ENCODE assay signal across 23 mouse cellular contexts in the genomic region with DNA sequence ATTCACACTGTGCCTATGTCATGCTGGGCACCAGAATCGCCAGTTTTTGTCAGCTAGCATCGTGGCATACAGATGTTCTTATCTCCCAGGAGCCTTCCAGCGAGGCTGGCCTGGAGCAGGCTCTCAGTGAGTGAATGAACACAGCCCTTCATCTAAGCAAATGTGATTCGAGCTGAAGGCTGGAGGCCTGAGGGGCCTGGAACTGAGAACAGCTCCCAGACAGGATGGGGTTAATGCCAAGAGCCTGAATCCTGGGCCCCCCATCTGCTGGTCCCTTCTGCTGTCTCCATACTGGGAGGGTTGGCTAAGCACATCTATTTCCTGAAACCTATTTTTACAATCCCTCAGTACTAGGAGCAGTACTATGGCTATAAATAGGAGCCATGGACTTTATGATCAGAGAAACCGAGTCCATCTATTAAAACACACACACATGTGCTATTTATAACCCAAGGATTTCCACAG. TPM values are rescaled to one million over a fixed set of nuclear protein-coding genes. Genes with fewer than 3 reads are reported as not detected.
DNase-seq lines count a peak whose midpoint lies in the region; ATAC-seq and TF ChIP-seq lines count a peak whose summit lies in the region.
"Had no signal": no experiment of that assay in that cellular context is flagged by ENCODE, and none has a peak within 500 bp of the region (broad histone marks: within the 10 kb centered on the region; RNA-seq: fewer than 3 reads in every experiment).

No protein-coding gene starts in this region.

- DNase-seq in cerebellum, adult 11 months, result peak; percentile 49
- DNase-seq in layer of hippocampus, adult 9-11 months, result peak; percentile 12
- DNase-seq in layer of hippocampus, adult 8-10 months (ENCODE audit: low spot score in 2 of 2), result no peak
- DNase-seq in cerebellum, adult 2 months, result peak; percentile 65 to 82
- DNase-seq in gastrocnemius, adult 2 months, result no peak
- DNase-seq: adrenal gland, postnatal 14 days; gastrocnemius, postnatal 25 days; kidney, adult 8-10 months; kidney, postnatal 4 days; thymus, postnatal 14 days had no signal

- no peak for TF ChIP-seq POLR2A in cerebellum, adult 2 months (IDR thresholded peaks at IDR 0.05; ENCODE audit: borderline replicate concordance, insufficient read depth, low read length)

- H3K4me2 ChIP-seq in limb, embryonic 13.5 days (replicated peaks), result no peak overlapping the region
- H3K4me2 ChIP-seq in neural tube, embryonic 15.5 days, result no peak overlapping the region
- H3K4me2 ChIP-seq: heart, embryonic 11.5 days; hindbrain, embryonic 14.5 days; liver, embryonic 11.5 days; midbrain, embryonic 15.5 days had no signal

- intact Hi-C loops in gastrocnemius, adult 2 months (cut with DNase I), result no loop called here

- no peak overlapping the region for H3K9ac ChIP-seq in limb, embryonic 13.5 days
- no peak overlapping the region for H3K9ac ChIP-seq in neural tube, embryonic 15.5 days (replicated peaks)
- H3K9ac ChIP-seq: hindbrain, embryonic 14.5 days; midbrain, embryonic 15.5 days had no signal

- no peaks in the 10 kb centered on the region for H3K27me3 ChIP-seq in cerebellum, adult 2 months (ENCODE audit: control insufficient read depth, insufficient read depth, low read length)
- no peaks in the 10 kb centered on the region for H3K27me3 ChIP-seq in limb, embryonic 13.5 days
- no peaks in the 10 kb centered on the region for H3K27me3 ChIP-seq in neural tube, embryonic 15.5 days (replicated peaks)
- H3K27me3 ChIP-seq: midbrain, embryonic 15.5 days had no signal

- no peak overlapping the region for H3K4me3 ChIP-seq in cerebellum, adult 2 months (replicated peaks; ENCODE audit: insufficient read depth, low read depth, low read length)
- H3K4me3 ChIP-seq in limb, embryonic 13.5 days, result no peak overlapping the region
- H3K4me3 ChIP-seq in neural tube, embryonic 15.5 days (replicated peaks), result no peak overlapping the region
- no peak overlapping the region for H3K4me3 ChIP-seq in gastrocnemius, adult 2 months
- H3K4me3 ChIP-seq: erythroblast, embryonic 14.5 days; left cerebral cortex, adult 2 months; midbrain, embryonic 15.5 days had no signal

- WGBS in cerebellum, adult 2 months, result 14% methylated on average over 5 of the region's 5 CpGs
- 49% methylated on average over 5 of the region's 5 CpGs for WGBS in limb, embryonic 13.5 days
- WGBS in neural tube, embryonic 15.5 days, result 62% methylated on average over 5 of the region's 5 CpGs

- H3K4me1 ChIP-seq in cerebellum, adult 2 months (ENCODE audit: control insufficient read depth, insufficient read depth, low read length), result peaks cover 12% of the 10 kb centered on the region
- peaks cover 20% of the 10 kb centered on the region for H3K4me1 ChIP-seq in limb, embryonic 13.5 days
- no peaks in the 10 kb centered on the region for H3K4me1 ChIP-seq in neural tube, embryonic 15.5 days
- H3K4me1 ChIP-seq: midbrain, embryonic 15.5 days had no signal

- TF ChIP-seq CTCF in cerebellum, adult 2 months (IDR thresholded peaks at IDR 0.05; ENCODE audit: borderline replicate concordance, insufficient read depth, low read depth, low read length), result no peak
- TF ChIP-seq CTCF in gastrocnemius, adult 2 months (IDR thresholded peaks at IDR 0.05), result no peak

- ATAC-seq in cerebellum, adult (ENCODE audit: insufficient number of reproducible peaks, low FRiP score, low TSS enrichment), result no peak
- ATAC-seq in limb, embryonic 13.5 days (ENCODE audit: low FRiP score, low read depth), result peak; percentile 69; the same call in 1 of the 2 replicates
- no peak for ATAC-seq in neural tube, embryonic 15.5 days (ENCODE audit: low FRiP score)
- ATAC-seq: forebrain, embryonic 16.5 days; midbrain, embryonic 15.5 days had no signal

- H3K27ac ChIP-seq in cerebellum, adult 2 months (ENCODE audit: insufficient read depth, low read length), result no peak overlapping the region
- no peak overlapping the region for H3K27ac ChIP-seq in limb, embryonic 13.5 days
- H3K27ac ChIP-seq in neural tube, embryonic 15.5 days (replicated peaks), result no peak overlapping the region
- H3K27ac ChIP-seq in gastrocnemius, adult 2 months, result no peak overlapping the region
- H3K27ac ChIP-seq: hindbrain, embryonic 14.5 days; left cerebral cortex, adult 2 months; midbrain, embryonic 15.5 days; stomach, postnatal 0 days had no signal

- H3K9me3 ChIP-seq in limb, embryonic 13.5 days, result no peaks in the 10 kb centered on the region
- no peaks in the 10 kb centered on the region for H3K9me3 ChIP-seq in neural tube, embryonic 15.5 days (replicated peaks)
- H3K9me3 ChIP-seq: midbrain, embryonic 15.5 days had no signal

- H3K36me3 ChIP-seq in limb, embryonic 13.5 days, result no peaks in the 10 kb centered on the region
- H3K36me3 ChIP-seq in neural tube, embryonic 15.5 days, result no peaks in the 10 kb centered on the region
- H3K36me3 ChIP-seq: midbrain, embryonic 15.5 days had no signal

RNA-seq across cellular contexts. Expression of a gene that starts 21.1 kb away (rescaled TPM):
- 10 to 100 TPM; 13.1 to 15.3 (median 14.0) TPM for total RNA-seq in layer of hippocampus, adult 8-10 months (2022)
- 29.6 and 32.4 TPM in 2 replicates for polyA plus RNA-seq in cerebellum, adult 2 months (2012; rRNA removed)
- 0.24 and 0.36 TPM in 2 replicates for polyA plus RNA-seq in limb, embryonic 13.5 days (2015; fragmentation: Nextera tagmentation; extraction: Ambion mirVana)
- polyA plus RNA-seq in neural tube, embryonic 15.5 days (2015; fragmentation: Nextera tagmentation; extraction: Ambion mirVana), result 24.1 and 24.2 TPM in 2 replicates
- not detected for total RNA-seq in gastrocnemius, adult 2 months (2021)
- total RNA-seq: gastrocnemius, postnatal 25 days; megakaryocyte progenitor cell, adult 5-6 weeks had no signal
- polyA plus RNA-seq: erythroblast, embryonic 14.5 days; spleen, adult 2 months had no signal

Comparison
In these comparisons a context has a peak if more than half of its experiments do, and no peak if none do; other contexts are left out.
1. DNase-seq: peak in cerebellum, adult 11 months (single experiment), layer of hippocampus, adult 9-11 months (single experiment) and cerebellum, adult 2 months (2 of 2); none in layer of hippocampus, adult 8-10 months (0 of 2) and gastrocnemius, adult 2 months (single experiment).
2. RNA of a gene that starts 21.1 kb away (polyA plus RNA-seq): 29.6 to 32.4 TPM in cerebellum, adult 2 months and 24.1 to 24.2 TPM in neural tube, embryonic 15.5 days; 0.24 to 0.36 TPM in limb, embryonic 13.5 days; every median in the first group is over 10 times any median in the second.